Comparison of ENCODE assay signal across 16 mouse cellular contexts in the genomic region with DNA sequence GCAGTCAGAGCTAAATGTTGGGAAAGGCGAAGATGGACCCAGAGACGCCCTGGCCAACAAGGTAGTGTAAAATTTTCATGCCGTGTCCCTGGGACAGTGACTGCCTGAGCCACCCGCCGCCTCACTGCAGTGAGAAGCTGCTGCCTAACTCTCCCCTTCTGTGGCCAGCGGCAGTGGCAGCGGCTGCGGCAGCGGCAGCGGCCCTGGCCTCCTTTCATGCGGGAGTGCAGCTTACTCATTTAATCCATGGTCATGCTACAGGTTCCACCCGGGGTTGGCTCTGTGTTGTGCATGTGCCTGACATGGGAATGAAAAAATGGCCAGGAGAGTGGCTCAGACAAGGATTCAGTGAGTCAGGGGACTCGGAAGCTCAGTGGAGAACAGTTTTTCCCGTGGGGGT. TPM values are rescaled to one million over a fixed set of nuclear protein-coding genes. Genes with fewer than 3 reads are reported as not detected.
A peak's percentile ranks its signal among the peaks of the same experiment; 100 is the strongest.
DNase-seq lines count a peak whose midpoint lies in the region; ATAC-seq lines count a peak whose summit lies in the region.
"Had no signal": no experiment of that assay in that cellular context is flagged by ENCODE, and none has a peak within 500 bp of the region (broad histone marks: within the 10 kb centered on the region; RNA-seq: fewer than 3 reads in every experiment).

No protein-coding gene starts in this region.

- peaks cover 19% of the 10 kb centered on the region; the same call in 1 of the 2 replicates for H3K27me3 ChIP-seq in hindbrain, embryonic 10.5 days (ENCODE audit: insufficient read depth, poor library complexity, severe bottlenecking)
- H3K27me3 ChIP-seq in hindbrain, embryonic 16.5 days (replicated peaks; ENCODE audit: control insufficient read depth, insufficient read depth, low read length): no peaks in the 10 kb centered on the region
- H3K27me3 ChIP-seq in embryonic facial prominence, embryonic 10.5 days (replicated peaks; ENCODE audit: low read depth, poor library complexity, severe bottlenecking): peaks cover 42% of the 10 kb centered on the region
- H3K27me3 ChIP-seq in midbrain, embryonic 13.5 days: peaks cover 14% of the 10 kb centered on the region; the same call in 1 of the 2 replicates
- H3K27me3 ChIP-seq: stomach, embryonic 15.5 days had no signal

- no peak for ATAC-seq in hindbrain, embryonic 16.5 days
- ATAC-seq in midbrain, embryonic 13.5 days: peak; percentile 47

- peak overlapping the region; percentile 50 for H3K27ac ChIP-seq in hindbrain, embryonic 10.5 days
- H3K27ac ChIP-seq in hindbrain, embryonic 16.5 days (ENCODE audit: low read depth, low read length): no peak overlapping the region; the same call in 1 of the 2 replicates
- H3K27ac ChIP-seq in embryonic facial prominence, embryonic 10.5 days (replicated peaks): 0 out of 2 replicates have a peak overlapping the region, but pooled peaks have one; percentile 12
- peak overlapping the region; percentile 75 for H3K27ac ChIP-seq in midbrain, embryonic 13.5 days
- H3K27ac ChIP-seq: heart, embryonic 15.5 days; stomach, embryonic 15.5 days had no signal

- no peak overlapping the region for H3K9ac ChIP-seq in hindbrain, embryonic 16.5 days (ENCODE audit: low read depth, low read length)
- peak overlapping the region; percentile 57 for H3K9ac ChIP-seq in midbrain, embryonic 13.5 days (replicated peaks)
- H3K9ac ChIP-seq: heart, embryonic 15.5 days; stomach, embryonic 15.5 days had no signal

- peaks cover 47% of the 10 kb centered on the region for H3K36me3 ChIP-seq in hindbrain, embryonic 10.5 days
- H3K36me3 ChIP-seq in hindbrain, embryonic 16.5 days (ENCODE audit: control insufficient read depth, insufficient read depth, low read length): peaks cover 28% of the 10 kb centered on the region
- peaks cover 7% of the 10 kb centered on the region; the same call in 1 of the 2 replicates for H3K36me3 ChIP-seq in embryonic facial prominence, embryonic 10.5 days (replicated peaks)
- H3K36me3 ChIP-seq in midbrain, embryonic 13.5 days: peaks cover 59% of the 10 kb centered on the region
- H3K36me3 ChIP-seq: heart, embryonic 15.5 days; stomach, embryonic 15.5 days had no signal

- no peak overlapping the region for H3K4me2 ChIP-seq in hindbrain, embryonic 16.5 days (ENCODE audit: low read length)
- no peak overlapping the region for H3K4me2 ChIP-seq in midbrain, embryonic 13.5 days (replicated peaks)
- H3K4me2 ChIP-seq: heart, embryonic 15.5 days; liver, embryonic 11.5 days; stomach, embryonic 15.5 days had no signal

- peaks cover 60% of the 10 kb centered on the region for H3K4me1 ChIP-seq in hindbrain, embryonic 10.5 days (replicated peaks)
- H3K4me1 ChIP-seq in hindbrain, embryonic 16.5 days (ENCODE audit: control insufficient read depth, insufficient read depth, low read depth, low read length): peaks cover 11% of the 10 kb centered on the region; the same call in 1 of the 2 replicates
- H3K4me1 ChIP-seq in embryonic facial prominence, embryonic 10.5 days: peaks cover 58% of the 10 kb centered on the region
- H3K4me1 ChIP-seq in midbrain, embryonic 13.5 days (replicated peaks): peaks cover 52% of the 10 kb centered on the region
- H3K4me1 ChIP-seq: stomach, embryonic 15.5 days had no signal

- H3K4me3 ChIP-seq in hindbrain, embryonic 10.5 days: no peak overlapping the region
- H3K4me3 ChIP-seq in hindbrain, embryonic 16.5 days (ENCODE audit: low read length): no peak overlapping the region
- no peak overlapping the region for H3K4me3 ChIP-seq in embryonic facial prominence, embryonic 10.5 days
- H3K4me3 ChIP-seq in midbrain, embryonic 13.5 days (replicated peaks): no peak overlapping the region
- H3K4me3 ChIP-seq: heart, embryonic 15.5 days; stomach, embryonic 15.5 days had no signal

- DNase-seq in hindbrain, embryonic 10.5 days (ENCODE audit: low spot score): peak; percentile 26
- DNase-seq in adrenal gland, adult 2 months: peak; percentile 75
- peak; percentile 32 for DNase-seq in embryonic facial prominence, embryonic 10.5 days (ENCODE audit: low spot score)
- no peak for DNase-seq in kidney, adult 9 months
- no peak for DNase-seq in gastrocnemius, postnatal 10 days
- DNase-seq in gastrocnemius, postnatal 4 days (ENCODE audit: low spot score in 2 of 2): no peak
- DNase-seq: cerebellum, adult 11-12 months; gastrocnemius, postnatal 36 days; lung, postnatal 14 days; right cerebral cortex, postnatal 4 days; thymus, postnatal 25 days had no signal

- H3K9me3 ChIP-seq in hindbrain, embryonic 10.5 days: no peaks in the 10 kb centered on the region
- no peaks in the 10 kb centered on the region for H3K9me3 ChIP-seq in hindbrain, embryonic 16.5 days (ENCODE audit: control insufficient read depth, low read length)
- H3K9me3 ChIP-seq in embryonic facial prominence, embryonic 10.5 days: no peaks in the 10 kb centered on the region
- H3K9me3 ChIP-seq in midbrain, embryonic 13.5 days: no peaks in the 10 kb centered on the region
- H3K9me3 ChIP-seq: heart, embryonic 15.5 days; stomach, embryonic 15.5 days had no signal

- WGBS in hindbrain, embryonic 10.5 days: 45% methylated on average over 14 of the region's 14 CpGs
- 37% methylated on average over 14 of the region's 14 CpGs for WGBS in hindbrain, embryonic 16.5 days
- WGBS in embryonic facial prominence, embryonic 10.5 days: 41% methylated on average over 14 of the region's 14 CpGs
- WGBS in midbrain, embryonic 13.5 days: 36% methylated on average over 14 of the region's 14 CpGs

RNA-seq across cellular contexts. Expression of a gene that starts 32.5 kb away (rescaled TPM):
- polyA plus RNA-seq in hindbrain, embryonic 10.5 days (2016; fragmentation: Nextera tagmentation; extraction: Ambion mirVana): 861 and 996 TPM in 2 replicates
- polyA plus RNA-seq in hindbrain, embryonic 16.5 days (2015; fragmentation: Nextera tagmentation; extraction: Ambion mirVana): 261 and 355 TPM in 2 replicates
- total RNA-seq in adrenal gland, adult 2 months (2021): 100 to 1,000 TPM; 276 to 356 TPM
- 358 and 377 TPM in 2 replicates for polyA plus RNA-seq in adrenal gland, adult 2 months (2012; rRNA removed)
- 1,061 and 1,072 TPM in 2 replicates for polyA plus RNA-seq in embryonic facial prominence, embryonic 10.5 days (2016; fragmentation: Nextera tagmentation; extraction: Ambion mirVana)
- polyA plus RNA-seq in midbrain, embryonic 13.5 days (2015; fragmentation: Nextera tagmentation; extraction: Ambion mirVana): 244 and 284 TPM in 2 replicates
- total RNA-seq in gastrocnemius, postnatal 10 days (2021): 100 to 1,000 TPM; 292 to 416 TPM
- total RNA-seq in gastrocnemius, postnatal 4 days (2021): 100 to 1,000 TPM; 409 to 535 TPM

RNA-seq across cellular contexts. Expression of a gene that starts 53.3 kb away (rescaled TPM):
- polyA plus RNA-seq in hindbrain, embryonic 10.5 days (2016; fragmentation: Nextera tagmentation; extraction: Ambion mirVana): 32.9 and 65.5 TPM in 2 replicates
- polyA plus RNA-seq in hindbrain, embryonic 16.5 days (2015; fragmentation: Nextera tagmentation; extraction: Ambion mirVana): 127 and 137 TPM in 2 replicates
- total RNA-seq in adrenal gland, adult 2 months (2021): 10 to 100 TPM in 1 of 2 experiments, 1 to 10 TPM in 1; 7.5 to 10.2 TPM
- 4.9 and 7.0 TPM in 2 replicates for polyA plus RNA-seq in adrenal gland, adult 2 months (2012; rRNA removed)
- polyA plus RNA-seq in embryonic facial prominence, embryonic 10.5 days (2016; fragmentation: Nextera tagmentation; extraction: Ambion mirVana): 10.2 and 13.4 TPM in 2 replicates
- 102 and 106 TPM in 2 replicates for polyA plus RNA-seq in midbrain, embryonic 13.5 days (2015; fragmentation: Nextera tagmentation; extraction: Ambion mirVana)
- 1 to 10 TPM; 5.6 to 7.0 TPM for total RNA-seq in gastrocnemius, postnatal 10 days (2021)
- total RNA-seq in gastrocnemius, postnatal 4 days (2021): 10 to 100 TPM in 1 of 2 experiments, 1 to 10 TPM in 1; 8.3 to 11.5 TPM

Comparison
In these comparisons a context has a peak if more than half of its experiments do, and no peak if none do; other contexts are left out.
1. DNase-seq: peak in hindbrain, embryonic 10.5 days (single experiment), adrenal gland, adult 2 months (single experiment) and embryonic facial prominence, embryonic 10.5 days (single experiment); none in kidney, adult 9 months (single experiment), gastrocnemius, postnatal 10 days (single experiment) and gastrocnemius, postnatal 4 days (0 of 2).